30 mouse cellular contexts compared by ENCODE assay signal in genomic region chr13:95858866-95859265, GRCm38 (mm10).
"Had no signal": no experiment of that assay in that cellular context is flagged by ENCODE, and none has a peak within 500 bp of the region (broad histone marks: within the 10 kb centered on the region; RNA-seq: fewer than 3 reads in every experiment).

No protein-coding gene starts in this region.

- H3K9ac ChIP-seq: limb, embryonic 12.5 days; limb, embryonic 13.5 days; limb, embryonic 15.5 days; liver, embryonic 12.5 days; liver, embryonic 13.5 days; liver, embryonic 14.5 days; liver, embryonic 15.5 days; lung, embryonic 14.5 days; lung, embryonic 15.5 days; midbrain, embryonic 12.5 days; midbrain, embryonic 13.5 days; midbrain, embryonic 15.5 days had no signal

- ATAC-seq: liver, embryonic 12.5 days; lung, postnatal 0 days; midbrain, embryonic 13.5 days; midbrain, embryonic 15.5 days; midbrain, embryonic 16.5 days had no signal

- H3K36me3 ChIP-seq: limb, embryonic 10.5 days; limb, embryonic 12.5 days; limb, embryonic 13.5 days; limb, embryonic 15.5 days; liver, embryonic 12.5 days; liver, embryonic 13.5 days; liver, embryonic 15.5 days; lung, embryonic 15.5 days; midbrain, embryonic 10.5 days; midbrain, embryonic 12.5 days; midbrain, embryonic 13.5 days; midbrain, embryonic 15.5 days had no signal

- H3K27me3 ChIP-seq: limb, embryonic 12.5 days; limb, embryonic 15.5 days; liver, embryonic 12.5 days; liver, embryonic 13.5 days; liver, embryonic 15.5 days; lung, embryonic 15.5 days; midbrain, embryonic 12.5 days; midbrain, embryonic 13.5 days; midbrain, embryonic 15.5 days had no signal

- H3K4me3 ChIP-seq: left cerebral cortex, adult 2 months; limb, embryonic 10.5 days; limb, embryonic 12.5 days; limb, embryonic 13.5 days; limb, embryonic 15.5 days; liver, embryonic 12.5 days; liver, embryonic 13.5 days; liver, embryonic 15.5 days; lung, embryonic 15.5 days; megakaryocyte, embryonic 14.5 days; midbrain, embryonic 10.5 days; midbrain, embryonic 12.5 days; midbrain, embryonic 13.5 days; midbrain, embryonic 15.5 days; myocyte had no signal

- H3K4me2 ChIP-seq: limb, embryonic 12.5 days; limb, embryonic 13.5 days; limb, embryonic 15.5 days; liver, embryonic 12.5 days; liver, embryonic 13.5 days; liver, embryonic 15.5 days; lung, embryonic 14.5 days; lung, embryonic 15.5 days; midbrain, embryonic 11.5 days; midbrain, embryonic 12.5 days; midbrain, embryonic 13.5 days; midbrain, embryonic 15.5 days had no signal

- H3K9me3 ChIP-seq: limb, embryonic 10.5 days; limb, embryonic 12.5 days; limb, embryonic 13.5 days; limb, embryonic 15.5 days; liver, embryonic 12.5 days; liver, embryonic 13.5 days; liver, embryonic 15.5 days; lung, embryonic 15.5 days; megakaryocyte, embryonic 14.5 days; midbrain, embryonic 10.5 days; midbrain, embryonic 12.5 days; midbrain, embryonic 13.5 days; midbrain, embryonic 15.5 days had no signal

- H3K4me1 ChIP-seq: lung, embryonic 15.5 days; midbrain, embryonic 12.5 days; midbrain, embryonic 13.5 days; midbrain, embryonic 15.5 days had no signal

- DNase-seq: layer of hippocampus, postnatal 36 days; left cerebral cortex, postnatal 4 days; liver, embryonic 13.5 days; lung, adult 18-20 months; lung, adult 2 months; lung, embryonic 14.5 days; lung, postnatal 10 days; lung, postnatal 14 days; lung, postnatal 36 days; lung, postnatal 4 days; midbrain, embryonic 14.5 days had no signal

- H3K27ac ChIP-seq: left cerebral cortex, adult 2 months; limb, embryonic 10.5 days; limb, embryonic 12.5 days; limb, embryonic 13.5 days; limb, embryonic 15.5 days; liver, embryonic 12.5 days; liver, embryonic 13.5 days; liver, embryonic 14.5 days; liver, embryonic 15.5 days; lung, embryonic 15.5 days; macrophage; midbrain, embryonic 10.5 days; midbrain, embryonic 12.5 days; midbrain, embryonic 13.5 days; midbrain, embryonic 15.5 days had no signal
